Mouse (Mus musculus): ENCODE results near the gene Nudt15.

GRCm38 (mm10) chr14:73495753-73496152 lies 52.3 kb downstream of the Nudt15 start:
- no peak for TF ChIP-seq CTCF (IDR thresholded peaks at IDR 0.05; ENCODE audit: control insufficient read depth, insufficient read depth, insufficient read length)
- no peak for TF ChIP-seq MYOD1 (IDR thresholded peaks at IDR 0.05; ENCODE audit: control insufficient read depth, insufficient read length, low read depth)
- TF ChIP-seq MYOG (IDR thresholded peaks at IDR 0.05; ENCODE audit: control insufficient read depth, extremely low read depth, insufficient read length): no peak
